Mouse (Mus musculus): ENCODE data around the gene Smad3.

GRCm38 (mm10) chr9:63711580-63712230, 46.1 kb downstream of the Smad3 start:
- TF ChIP-seq IRF4 (IDR thresholded peaks at IDR 0.05; ENCODE audit: low read depth, low read length) (peak; percentile 73; the same call in 1 of the 2 replicates), GABPA (IDR thresholded peaks at IDR 0.05; ENCODE audit: insufficient replicate concordance, low read depth, low read length) (no peak), MYC (IDR thresholded peaks at IDR 0.05; ENCODE audit: low read depth, low read length) (peak; percentile 57; the same call in 1 of the 2 replicates), CTCF (conservative IDR thresholded peaks at IDR 0.05 in 1 of 2, IDR thresholded peaks at IDR 0.05 in 1 of 2; ENCODE audit: low read depth in 2 of 2, low read length in 2 of 2) (no peak), E2F4 (IDR thresholded peaks at IDR 0.05; ENCODE audit: insufficient replicate concordance, low read depth, low read length) (no peak), USF1 (IDR thresholded peaks at IDR 0.05; ENCODE audit: low read depth, low read length) (peak; percentile 60), NELFE (IDR thresholded peaks at IDR 0.05; ENCODE audit: low read depth, low read length) (no peak), POLR2A (IDR thresholded peaks at IDR 0.05; ENCODE audit: low read depth, low read length) (no peak), SMC3 (IDR thresholded peaks at IDR 0.05; ENCODE audit: low read depth, low read length) (no peak), CHD2 (IDR thresholded peaks at IDR 0.05; ENCODE audit: low read length) (no peak), MAX (IDR thresholded peaks at IDR 0.05; ENCODE audit: low read length) (peak; percentile 65; the same call in 1 of the 2 replicates)

Measured in CH12.LX (cell line).